Mouse (Mus musculus) forebrain, postnatal 0 days (tissue): ENCODE results near the gene Eps8. TPM values are rescaled to one million over a fixed set of nuclear protein-coding genes. Genes with fewer than 3 reads are reported as not detected.

ENCODE experiments used
- ATAC-seq: fragments of 200-750 bp; cut with Nextera tagmentation; 2 replicates; pipeline ENCODE4 v1.8.0; 2017; ENCODE audit warnings: mild to moderate bottlenecking, moderate library complexity
- DNase-seq: peaks from one replicate; pipeline ENCODE4 v3.0.0-alpha.2; 2015
- H3K27ac ChIP-seq: fragments of 300-500 bp; sonication (generic); 2 replicates; pipeline ENCODE4 v1.5.1; 2014; ENCODE audit warnings: low read depth, mild to moderate bottlenecking, antibody characterized with exemption, low read length, moderate library complexity, mixed read lengths
- H3K27me3 ChIP-seq: fragments of 300-500 bp; sonication (generic); 2 replicates; pipeline ENCODE4 v1.6.1; 2014; ENCODE audit warnings: mild to moderate bottlenecking, low read length, mixed read lengths; ENCODE audit not compliant: insufficient read depth
- H3K36me3 ChIP-seq: fragments of 300-500 bp; sonication (generic); 2 replicates; pipeline ENCODE4 v1.6.1; 2014; ENCODE audit warnings: mild to moderate bottlenecking, moderate library complexity; ENCODE audit not compliant: insufficient read depth
- H3K4me1 ChIP-seq: fragments of 300-500 bp; sonication (generic); 2 replicates; pipeline ENCODE4 v1.6.1; 2014; ENCODE audit warnings: antibody characterized with exemption; ENCODE audit not compliant: insufficient read depth
- H3K4me2 ChIP-seq: fragments of 300-500 bp; sonication (generic); 2 replicates; pipeline ENCODE4 v1.6.1; 2014; ENCODE audit warnings: low read depth, mild to moderate bottlenecking, moderate library complexity
- H3K4me3 ChIP-seq: fragments of 300-500 bp; sonication (generic); 2 replicates; pipeline ENCODE4 v1.5.1; 2014; ENCODE audit warnings: low read depth, low read length, mixed read lengths
- H3K9ac ChIP-seq: fragments of 300-500 bp; sonication (generic); 2 replicates; pipeline ENCODE4 v1.6.1; 2014; ENCODE audit warnings: mild to moderate bottlenecking
- H3K9me3 ChIP-seq: fragments of 300-500 bp; sonication (generic); 2 replicates; pipeline ENCODE4 v1.6.1; 2016; ENCODE audit warnings: low read length
- CTCF ChIP-seq: sonication (generic); IDR thresholded peaks from 2 replicates; pipeline ENCODE4 v1.5.1; 2016; ENCODE audit warnings: antibody characterized with exemption, control low read depth, low read depth
- WGBS: fragments of 180-500 bp; shearing (Covaris S2); extraction: QIAGEN DNeasy Blood & Tissue Kit; methylation state at CpG from one replicate; pipeline ENCODE4 v1.1.7; 2014; 5-methylcytosine and 5-hydroxymethylcytosine counted together
- polyA plus RNA-seq: library from polyadenylated mRNA; unstranded; fragments of >200 nt; fragmentation: Nextera tagmentation; extraction: Ambion mirVana; gene quantifications from 2 replicates; pipeline ENCODE4 v1.2.1, GENCODE M21; 2015
- total RNA-seq: library from RNA; depleted of rRNA; stranded (reverse); fragments of >200 nt; gene quantifications from 2 replicates; pipeline ENCODE4 v1.2.3, GENCODE M21; 2014

The Eps8 gene
- total and polyA plus RNA-seq, 2 experiments from 2014 or later, result 23.7 to 26.0 TPM

- Histone ChIP-seq H3K27me3 (no peaks in the 10 kb centered on the region), H3K9me3 (no peaks in the 10 kb centered on the region), H3K9ac (no peak overlapping the region), H3K4me1 (no peaks in the 10 kb centered on the region), H3K27ac (no peak overlapping the region), H3K4me2 (no peak overlapping the region), H3K4me3 (no peak overlapping the region), H3K36me3 (no peaks in the 10 kb centered on the region)
- 62% methylated on average over 7 of the region's 7 CpGs for WGBS
- ATAC-seq (no peak), DNase-seq (no peak)
- no peak for TF ChIP-seq CTCF
Measured at GRCm38 (mm10) chr6:137637443-137637842, 17.2 kb downstream of the Eps8 start.

- WGBS, result 81% methylated on average over 5 of the region's 5 CpGs
- H3K27me3 ChIP-seq, result no peaks in the 10 kb centered on the region
- H3K9ac ChIP-seq, result no peak overlapping the region
- no peak for DNase-seq
- no peaks in the 10 kb centered on the region for H3K36me3 ChIP-seq
- H3K4me1 ChIP-seq, result no peaks in the 10 kb centered on the region
- no peak overlapping the region for H3K4me3 ChIP-seq
- TF ChIP-seq CTCF, result no peak
- no peak overlapping the region for H3K27ac ChIP-seq
- ATAC-seq, result no peak
- no peaks in the 10 kb centered on the region for H3K9me3 ChIP-seq
- no peak overlapping the region for H3K4me2 ChIP-seq
Measured at GRCm38 (mm10) chr6:137636131-137636530, 18.5 kb downstream of the Eps8 start.

- DNase-seq (no peak), ATAC-seq (no peak)
- Histone ChIP-seq H3K27ac (no peak overlapping the region), H3K27me3 (no peaks in the 10 kb centered on the region), H3K4me3 (no peak overlapping the region), H3K9ac (no peak overlapping the region), H3K4me1 (no peaks in the 10 kb centered on the region), H3K36me3 (no peaks in the 10 kb centered on the region), H3K9me3 (no peaks in the 10 kb centered on the region), H3K4me2 (no peak overlapping the region)
- no peak for TF ChIP-seq CTCF
- 31% methylated on average over 4 of the region's 4 CpGs for WGBS
Measured at GRCm38 (mm10) chr6:137633626-137634025, 21.1 kb downstream of the Eps8 start.

- DNase-seq (no peak), ATAC-seq (no peak)
- WGBS, result 85% methylated on average over 8 of the region's 8 CpGs
Measured at GRCm38 (mm10) chr6:137633121-137633520, 21.6 kb downstream of the Eps8 start.

GRCm38 (mm10) chr6:137630387-137630786 lies 24.3 kb downstream of the Eps8 start:
- Histone ChIP-seq H3K9ac (no peak overlapping the region), H3K9me3 (no peaks in the 10 kb centered on the region), H3K4me3 (no peak overlapping the region), H3K4me1 (no peaks in the 10 kb centered on the region), H3K4me2 (no peak overlapping the region), H3K27ac (no peak overlapping the region), H3K36me3 (no peaks in the 10 kb centered on the region), H3K27me3 (no peaks in the 10 kb centered on the region)
- no peak for TF ChIP-seq CTCF
- DNase-seq (no peak), ATAC-seq (0 out of 2 replicates have a peak, but pooled peaks have one; percentile 2)
- WGBS, result 90% methylated on average over 13 of the region's 13 CpGs

More at GRCm38 (mm10) chr6:137633121-137633520, 21.6 kb downstream of the Eps8 start:
- H3K4me3 ChIP-seq, result no peak overlapping the region
- H3K4me1 ChIP-seq, result no peaks in the 10 kb centered on the region
- no peak for TF ChIP-seq CTCF
- no peaks in the 10 kb centered on the region for H3K36me3 ChIP-seq
- no peak overlapping the region for H3K4me2 ChIP-seq
- H3K27ac ChIP-seq, result no peak overlapping the region
- no peak overlapping the region for H3K9ac ChIP-seq
- no peaks in the 10 kb centered on the region for H3K27me3 ChIP-seq
- H3K9me3 ChIP-seq, result no peaks in the 10 kb centered on the region

GRCm38 (mm10) chr6:137629603-137630231 lies 25.0 kb downstream of the Eps8 start:
- Histone ChIP-seq H3K4me2 (no peak overlapping the region), H3K9me3 (no peaks in the 10 kb centered on the region), H3K27me3 (no peaks in the 10 kb centered on the region), H3K4me1 (no peaks in the 10 kb centered on the region), H3K9ac (no peak overlapping the region), H3K27ac (no peak overlapping the region), H3K4me3 (no peak overlapping the region), H3K36me3 (no peaks in the 10 kb centered on the region)
- peak; percentile 43 for ATAC-seq
- no peak for DNase-seq
- no peak for TF ChIP-seq CTCF
- 35% methylated on average over 13 of the region's 13 CpGs for WGBS

- no peak overlapping the region for H3K4me3 ChIP-seq
- no peak overlapping the region for H3K4me2 ChIP-seq
- TF ChIP-seq CTCF, result no peak
- H3K27ac ChIP-seq, result no peak overlapping the region
- H3K27me3 ChIP-seq, result no peaks in the 10 kb centered on the region
- H3K9ac ChIP-seq, result no peak overlapping the region
- WGBS, result 93% methylated on average over 6 of the region's 6 CpGs
- H3K4me1 ChIP-seq, result no peaks in the 10 kb centered on the region
- no peaks in the 10 kb centered on the region for H3K9me3 ChIP-seq
- ATAC-seq (no peak), DNase-seq (no peak)
- no peaks in the 10 kb centered on the region for H3K36me3 ChIP-seq
Measured at GRCm38 (mm10) chr6:137628715-137629114, 26.0 kb downstream of the Eps8 start.
